Mouse (Mus musculus) stomach, postnatal 0 days (tissue): ENCODE measurements at regions not wholly inside any gene's neighbourhood (a gene's known extent, or its start where the extent isn't known, plus 50 kb on each side); places are given as distances from the start of the nearest gene placed in this dataset.

Source experiments
- ATAC-seq: fragments of 200-750 bp; cut with Nextera tagmentation; 2 replicates; pipeline ENCODE4 v1.8.0; 2017; ENCODE audit not compliant: low FRiP score, low TSS enrichment
- DNase-seq: peaks from one replicate; pipeline ENCODE4 v3.0.0-alpha.2; 2016; ENCODE audit warnings: low spot score
- H3K27ac ChIP-seq: fragments of 300-500 bp; sonication (generic); replicated peaks from 2 replicates; pipeline ENCODE4 v1.5.1; 2014; ENCODE audit warnings: mild to moderate bottlenecking, control low read depth
- H3K27me3 ChIP-seq: fragments of 300-500 bp; sonication (generic); 2 replicates; pipeline ENCODE4 v1.6.1; 2014; ENCODE audit warnings: low read length; ENCODE audit not compliant: control insufficient read depth, insufficient read depth
- H3K36me3 ChIP-seq: fragments of 300-500 bp; sonication (generic); 2 replicates; pipeline ENCODE4 v1.6.1; 2014; ENCODE audit warnings: low read length, mixed read lengths; ENCODE audit not compliant: control insufficient read depth, insufficient read depth
- H3K4me1 ChIP-seq: fragments of 300-500 bp; sonication (generic); replicated peaks from 2 replicates; pipeline ENCODE4 v1.6.1; 2014; ENCODE audit warnings: antibody characterized with exemption; ENCODE audit not compliant: control insufficient read depth, insufficient read depth
- H3K4me2 ChIP-seq: fragments of 300-500 bp; sonication (generic); replicated peaks from 2 replicates; pipeline ENCODE4 v1.6.1; 2014; ENCODE audit warnings: low read depth, mild to moderate bottlenecking, control low read depth, moderate library complexity
- H3K4me3 ChIP-seq: fragments of 300-500 bp; sonication (generic); 2 replicates; pipeline ENCODE4 v1.5.1; 2014; ENCODE audit warnings: low read depth, low read length, control low read depth
- H3K9ac ChIP-seq: fragments of 300-500 bp; sonication (generic); 2 replicates; pipeline ENCODE4 v1.6.1; 2014; ENCODE audit warnings: mild to moderate bottlenecking, low read length, control low read depth, mixed read lengths
- H3K9me3 ChIP-seq: fragments of 300-500 bp; sonication (generic); 2 replicates; pipeline ENCODE4 v1.6.1; 2016; ENCODE audit warnings: low read length; ENCODE audit not compliant: control insufficient read depth
- CTCF ChIP-seq: IDR thresholded peaks from 2 replicates; pipeline ENCODE4 v1.5.1; 2016; ENCODE audit warnings: antibody characterized with exemption, low read depth, mild to moderate bottlenecking, moderate library complexity
- EP300 ChIP-seq: optimal IDR thresholded peaks from 2 replicates; pipeline ENCODE3; 2016; ENCODE audit warnings: antibody characterized with exemption
- WGBS: fragments of 180-500 bp; shearing (Covaris S2); extraction: QIAGEN DNeasy Blood & Tissue Kit; methylation state at CpG from one replicate; pipeline ENCODE4 v1.1.7; 2014; 5-methylcytosine and 5-hydroxymethylcytosine counted together

GRCm38 (mm10) chr8:12214205-12215019 is 64.2 kb upstream of the A230072I06Rik start:
- H3K36me3 ChIP-seq, result no peaks in the 10 kb centered on the region
- no peak overlapping the region for H3K4me2 ChIP-seq
- H3K4me1 ChIP-seq, result no peaks in the 10 kb centered on the region
- TF ChIP-seq EP300 (no peak), CTCF (no peak)
- no peaks in the 10 kb centered on the region for H3K9me3 ChIP-seq
- no peak for DNase-seq
- WGBS, result 33% methylated on average over 24 of the region's 24 CpGs
- no peaks in the 10 kb centered on the region for H3K27me3 ChIP-seq
- H3K9ac ChIP-seq, result no peak overlapping the region
- no peak for ATAC-seq
- H3K4me3 ChIP-seq, result no peak overlapping the region
- no peak overlapping the region for H3K27ac ChIP-seq

- no peak overlapping the region for H3K9ac ChIP-seq
- H3K9me3 ChIP-seq, result no peaks in the 10 kb centered on the region
- no peak for DNase-seq
- H3K4me3 ChIP-seq, result no peak overlapping the region
- no peak for TF ChIP-seq EP300
- no peak for TF ChIP-seq CTCF
- H3K27ac ChIP-seq, result no peak overlapping the region
- no peak for ATAC-seq
- WGBS, result 76% methylated on average over 9 of the region's 9 CpGs
- H3K27me3 ChIP-seq, result no peaks in the 10 kb centered on the region
- H3K4me1 ChIP-seq, result no peaks in the 10 kb centered on the region
- H3K4me2 ChIP-seq, result no peak overlapping the region
- no peaks in the 10 kb centered on the region for H3K36me3 ChIP-seq
Measured at GRCm38 (mm10) chr8:12221506-12221905, 57.1 kb upstream of the A230072I06Rik start.

- Histone ChIP-seq H3K4me1 (no peaks in the 10 kb centered on the region), H3K9me3 (no peaks in the 10 kb centered on the region), H3K4me3 (no peak overlapping the region), H3K27ac (no peak overlapping the region), H3K36me3 (no peaks in the 10 kb centered on the region), H3K27me3 (no peaks in the 10 kb centered on the region), H3K9ac (no peak overlapping the region), H3K4me2 (no peak overlapping the region)
- TF ChIP-seq CTCF (no peak), EP300 (no peak)
- ATAC-seq (no peak), DNase-seq (no peak)
- WGBS, result 77% methylated on average over 1 of the region's 1 CpGs
Measured at GRCm38 (mm10) chr8:12223376-12223775, 55.2 kb upstream of the A230072I06Rik start.
